Mouse (Mus musculus): ENCODE data around the gene Scube2.

GRCm38 (mm10) chr7:109787860-109788259, 77.6 kb downstream of the Scube2 start:
- no peak for TF ChIP-seq POLR2A (IDR thresholded peaks at IDR 0.05; ENCODE audit: insufficient read length, low read depth)
- TF ChIP-seq E2F4 (IDR thresholded peaks at IDR 0.05; ENCODE audit: insufficient read depth) = no peak
- no peak for TF ChIP-seq USF1 (IDR thresholded peaks at IDR 0.05; ENCODE audit: low read depth)
- TF ChIP-seq POLR2AphosphoS2 (IDR thresholded peaks at IDR 0.05; ENCODE audit: insufficient read length, low read depth) = no peak
- TF ChIP-seq TCF12 (IDR thresholded peaks at IDR 0.05; ENCODE audit: insufficient read depth, poor library complexity, severe bottlenecking) = no peak
- no peak for TF ChIP-seq REST (IDR thresholded peaks at IDR 0.05; ENCODE audit: insufficient read depth, insufficient read length)
- no peak for TF ChIP-seq MAX (IDR thresholded peaks at IDR 0.05; ENCODE audit: low read depth)
- TF ChIP-seq MYOD1 (IDR thresholded peaks at IDR 0.05; ENCODE audit: control insufficient read depth in 1 of 3, insufficient read length in 2 of 3, low read depth in 2 of 3) = no peak
- TF ChIP-seq CEBPB (IDR thresholded peaks at IDR 0.05; ENCODE audit: insufficient read depth, poor library complexity, severe bottlenecking) = no peak
- TF ChIP-seq TCF3 (IDR thresholded peaks at IDR 0.05; ENCODE audit: insufficient read length, low read depth) = no peak
- no peak for TF ChIP-seq MYOG (IDR thresholded peaks at IDR 0.05; ENCODE audit: control insufficient read depth in 1 of 3, insufficient read depth in 1 of 3, insufficient read length in 2 of 3, low read depth in 2 of 3)
- no peak for TF ChIP-seq SRF (IDR thresholded peaks at IDR 0.05; ENCODE audit: control insufficient read depth, insufficient read length, low read depth)
